Mouse (Mus musculus) retina, adult 2 months (tissue): ENCODE data around the gene Rere.
"Not testable (repeated sequence)": the region's sequence is repeated elsewhere in the genome, so short reads cannot be mapped to it uniquely, and the experiment has no call there.

Source experiments
- DNase-seq: peaks from one replicate; pipeline ENCODE4 v3.0.0-alpha.2; 2012; ENCODE audit warnings: low read depth, low spot score

Gene Rere

DNA sequence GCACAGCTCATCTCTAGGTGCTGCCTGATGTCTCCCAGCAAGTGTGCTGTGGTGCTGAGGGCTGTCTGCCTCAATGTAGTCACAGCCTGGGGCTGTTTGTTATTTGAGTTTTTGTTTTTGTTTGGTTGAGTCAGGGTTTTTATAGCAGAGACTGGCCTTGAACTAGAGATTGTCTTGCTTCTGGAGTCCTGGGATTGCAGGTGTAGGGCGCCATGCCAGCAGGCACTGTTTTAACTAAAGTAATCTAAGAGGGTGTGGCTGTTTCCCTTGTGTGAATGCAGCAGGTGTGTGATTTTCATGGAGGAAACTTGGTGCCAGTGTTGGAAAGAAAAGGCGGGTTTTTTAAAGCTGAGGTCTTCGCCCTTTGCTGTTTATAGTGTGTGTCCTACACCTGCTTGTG, 296.6 kb downstream of the Rere start:
- DNase-seq: no peak

GRCm38 (mm10) chr4:150581931-150582723, 300.7 kb downstream of the Rere start:
- DNase-seq: no peak

DNA sequence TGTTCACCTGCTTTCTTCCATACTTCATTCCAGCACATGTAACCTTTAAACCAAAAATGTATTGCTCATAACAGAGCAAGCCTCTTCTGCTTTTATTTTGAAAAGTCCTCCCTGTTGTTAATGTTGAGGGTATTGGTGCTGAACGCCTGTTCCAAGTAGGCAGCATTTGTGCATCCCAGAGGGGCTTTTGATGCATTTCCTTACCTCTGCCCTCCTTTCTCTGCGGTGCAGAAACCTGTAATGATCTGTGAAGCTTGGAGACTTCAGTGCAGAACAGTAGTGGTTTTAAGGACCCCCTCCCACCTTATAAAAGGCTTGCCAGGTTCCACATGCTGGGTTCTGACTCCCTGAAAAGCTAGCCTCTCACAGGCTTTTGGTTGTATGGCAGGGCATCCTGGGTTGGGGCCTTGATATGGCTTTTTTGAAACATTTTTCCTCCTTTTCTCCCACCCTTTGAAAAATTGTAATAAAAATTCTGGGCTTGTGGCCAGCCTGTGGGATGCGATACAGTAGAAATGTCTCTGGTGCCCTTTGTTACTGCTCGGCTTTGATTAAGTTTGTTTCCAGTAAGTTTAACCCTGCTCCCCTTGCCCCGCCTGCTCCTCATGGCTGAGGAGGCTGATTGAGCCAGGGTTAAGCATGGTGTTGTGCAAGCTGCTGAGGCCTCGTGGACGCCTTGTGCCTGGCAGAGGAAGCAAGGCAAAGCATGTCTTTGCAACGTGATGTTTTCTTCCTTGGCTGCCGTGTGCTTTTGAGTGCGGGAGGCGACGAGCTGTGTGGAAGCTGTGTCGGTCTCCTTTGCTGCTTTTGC, 301.7 kb downstream of the Rere start:
- DNase-seq: no peak

DNA sequence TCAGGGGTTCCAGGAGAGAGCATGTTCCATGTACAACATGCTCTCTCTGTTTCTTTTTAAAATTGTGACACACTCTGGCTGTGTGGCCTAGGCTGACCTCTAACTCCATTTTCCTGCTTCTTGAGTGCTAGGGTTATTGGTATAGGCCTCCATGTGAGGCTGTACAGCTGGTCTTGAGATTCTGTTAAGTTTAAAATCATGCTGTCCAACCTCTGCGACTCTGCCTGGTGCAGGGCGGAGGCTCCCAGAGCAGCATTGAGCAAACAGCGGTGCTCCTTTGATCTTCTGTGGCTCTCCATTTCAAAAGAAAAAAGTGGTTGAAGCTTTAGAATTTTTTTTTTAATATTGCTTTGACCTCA, 302.3 kb downstream of the Rere start:
- no peak for DNase-seq

- DNase-seq: no peak
These were observed 304.4 kb downstream of the Rere start for GRCm38 (mm10) chr4:150585800-150586199.

DNA sequence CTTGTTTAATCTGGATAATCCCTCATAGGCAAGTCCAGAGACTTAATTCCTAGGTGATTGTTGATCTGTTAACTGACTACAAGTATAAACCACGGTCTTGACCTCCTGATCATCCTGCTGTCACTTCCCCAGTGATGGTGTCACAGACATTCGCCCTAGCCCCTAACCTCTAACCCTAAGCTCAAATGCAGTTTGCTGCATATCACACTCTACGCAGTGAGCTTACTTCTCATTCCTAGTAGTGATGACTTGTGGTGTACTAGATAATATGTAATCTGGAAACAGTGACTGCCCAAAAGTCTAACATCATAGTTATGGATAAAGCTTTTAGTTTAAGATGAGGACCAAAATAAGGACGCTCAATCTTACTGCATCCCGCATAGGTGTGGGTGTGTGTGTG, 304.8 kb downstream of the Rere start:
- DNase-seq: no peak

DNA sequence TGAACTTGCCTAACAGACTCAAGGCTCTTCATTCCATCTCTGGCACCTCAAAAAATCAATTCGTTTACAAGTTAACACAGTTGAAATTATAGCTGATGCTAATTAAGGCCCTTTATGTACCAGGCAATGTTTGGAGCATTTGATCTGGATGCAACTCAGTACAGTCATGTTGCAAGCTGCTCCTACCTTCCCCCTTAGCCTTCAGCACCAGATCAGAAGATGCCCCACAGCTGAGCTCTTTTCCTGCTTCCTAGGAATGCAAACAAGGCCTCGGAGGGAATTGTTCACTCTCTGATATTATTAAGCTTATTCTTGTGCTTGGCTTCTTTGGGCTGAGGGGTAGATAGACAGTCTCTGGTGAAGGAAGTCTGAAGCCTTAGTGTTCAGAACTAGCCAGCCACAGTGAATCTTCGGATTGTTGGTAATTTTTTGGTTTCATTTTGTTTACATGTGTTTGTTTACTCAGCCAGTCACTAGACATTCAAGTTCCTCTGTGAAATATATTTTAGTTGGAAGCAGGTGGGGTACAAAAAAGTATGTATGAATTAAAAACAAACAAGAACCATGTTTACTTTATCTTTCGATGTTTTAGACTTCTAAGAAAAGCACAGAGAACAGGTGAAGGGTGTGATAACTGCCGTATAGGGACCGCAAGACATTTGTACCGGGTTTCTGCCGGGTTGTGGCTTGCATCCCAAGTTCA, 306.3 kb downstream of the Rere start:
- no peak for DNase-seq

GRCm38 (mm10) chr4:150588300-150588621, 306.8 kb downstream of the Rere start:
- no peak for DNase-seq

DNA sequence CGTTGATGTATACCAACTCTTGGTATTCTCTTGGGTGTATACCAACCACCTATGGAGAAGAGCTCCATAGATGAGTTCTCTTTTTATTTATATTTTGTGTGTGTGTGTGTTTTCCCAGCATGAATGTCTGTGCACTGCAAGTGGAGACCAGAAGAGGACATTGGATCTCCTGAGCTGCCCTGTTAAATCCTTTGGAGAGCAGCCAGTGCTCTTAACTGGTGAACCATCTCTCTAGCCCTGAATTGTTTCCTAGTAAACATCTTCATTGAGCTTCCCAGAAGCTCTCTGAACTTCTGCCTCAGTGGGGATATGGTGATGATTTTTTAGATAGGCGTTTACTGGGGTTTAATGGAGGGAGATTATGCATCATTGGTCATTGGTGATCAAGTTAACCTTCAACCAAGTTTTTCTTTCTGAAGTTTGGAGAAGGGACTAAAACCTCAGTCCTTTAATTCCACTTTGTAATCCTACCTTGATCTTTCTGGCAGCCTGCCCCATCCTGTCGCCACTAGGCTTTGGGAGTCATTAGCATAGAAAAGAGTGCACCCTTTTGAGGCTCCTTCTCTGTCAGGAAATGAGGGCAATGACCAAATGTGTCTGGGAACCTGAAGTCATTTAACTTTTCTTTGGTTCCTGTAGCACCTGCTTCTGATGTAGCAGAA, 309.3 kb downstream of the Rere start:
- DNase-seq: no peak

GRCm38 (mm10) chr4:150591602-150592001, 310.2 kb downstream of the Rere start:
- no peak for DNase-seq

DNA sequence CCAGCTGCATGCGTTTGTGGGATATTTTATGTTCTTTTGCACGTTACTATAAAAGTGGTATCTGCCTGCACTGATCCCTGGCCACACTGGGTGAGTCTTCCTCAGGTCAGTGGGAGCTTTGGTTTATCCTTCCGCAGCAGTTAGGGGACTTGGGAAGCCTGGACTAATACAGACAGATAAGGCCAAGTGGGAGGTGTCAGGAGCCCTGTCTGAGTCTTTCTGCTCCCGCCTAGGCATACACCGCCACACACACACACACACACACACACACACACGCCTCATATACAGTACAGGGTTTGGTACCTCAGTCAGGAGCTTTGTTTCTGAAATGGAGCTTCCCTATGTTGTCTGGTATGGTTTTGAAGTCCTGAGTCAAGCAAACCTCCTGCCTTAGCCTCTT, 310.6 kb downstream of the Rere start:
- no peak for DNase-seq

- no peak for DNase-seq
These were observed 312.2 kb downstream of the Rere start for GRCm38 (mm10) chr4:150593473-150594217.

DNA sequence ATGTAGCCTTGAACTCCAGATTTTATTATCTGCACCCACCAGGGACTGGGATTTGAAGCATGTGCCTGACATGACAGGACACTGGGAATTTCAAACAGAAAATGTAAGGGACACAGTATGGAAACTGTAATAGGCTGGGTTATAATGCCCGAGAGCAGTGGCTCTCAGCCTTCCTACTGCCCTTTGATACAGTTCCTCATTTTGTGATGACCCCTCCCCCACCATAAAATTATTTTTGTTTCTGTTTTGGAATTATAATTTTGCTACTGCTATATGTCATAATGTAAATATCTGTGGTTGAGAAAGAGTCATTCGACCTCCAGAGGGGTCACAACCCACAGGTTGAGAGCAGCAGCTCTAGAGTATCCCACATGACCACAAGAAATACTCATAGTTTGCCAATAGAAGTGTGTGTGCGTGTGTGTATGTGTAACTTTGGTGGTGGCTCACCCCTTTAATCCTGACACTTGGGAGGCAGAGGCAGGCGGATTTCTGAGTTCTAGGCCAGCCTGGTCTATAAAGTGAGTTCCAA, 312.9 kb downstream of the Rere start:
- DNase-seq: no peak

GRCm38 (mm10) chr4:150595071-150595470, 313.6 kb downstream of the Rere start:
- no peak for DNase-seq

GRCm38 (mm10) chr4:150595991-150596390, 314.5 kb downstream of the Rere start:
- DNase-seq: no peak

DNA sequence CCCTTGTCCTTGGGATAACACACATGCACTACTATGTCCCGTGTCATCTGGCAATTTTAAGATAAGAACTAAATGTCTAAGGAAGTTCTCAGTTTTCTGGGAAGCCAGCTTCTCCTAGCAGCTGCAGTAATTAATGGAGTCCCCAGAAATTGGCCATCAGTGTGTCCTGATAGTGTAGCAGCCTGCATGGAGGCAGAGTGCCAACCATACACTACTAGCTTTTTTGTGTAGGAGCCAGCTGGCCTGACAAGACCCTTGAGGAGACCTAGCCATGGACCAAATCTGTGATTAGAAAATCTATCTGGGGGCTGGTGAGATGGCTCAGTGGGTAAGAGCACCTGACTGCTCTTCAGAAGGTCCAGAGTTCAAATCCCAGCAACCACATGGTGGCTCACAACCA, 317.2 kb downstream of the Rere start:
- no peak for DNase-seq

- DNase-seq: no peak
These were observed 317.9 kb downstream of the Rere start for GRCm38 (mm10) chr4:150599119-150599992.

- DNase-seq: not testable (repeated sequence)
These were observed 319.1 kb downstream of the Rere start for GRCm38 (mm10) chr4:150600503-150600902.

DNA sequence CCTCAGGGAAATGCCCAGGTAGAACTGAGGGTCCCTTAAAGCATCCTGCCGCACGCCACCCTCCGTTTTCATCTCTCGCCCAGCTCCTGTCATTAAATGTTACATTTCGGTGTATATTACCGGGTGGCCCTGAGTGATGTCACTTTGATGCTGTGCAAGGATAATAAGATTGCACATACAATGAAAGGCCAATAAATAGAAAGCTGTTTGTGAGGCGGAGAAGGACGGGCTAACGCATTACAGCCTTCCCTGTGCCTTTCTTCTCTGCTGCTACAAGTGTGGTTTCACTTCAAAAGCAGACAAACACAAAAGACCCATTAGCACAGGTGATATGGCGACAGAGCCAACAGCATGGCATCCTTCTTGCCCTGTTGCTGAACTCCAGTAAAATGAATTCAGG, 320.0 kb downstream of the Rere start:
- DNase-seq: no peak
